ENCODE assay signal across 8 mouse cellular contexts in genomic region chr7:3333542-3333941, GRCm38 (mm10). TPM values are rescaled to one million over a fixed set of nuclear protein-coding genes. Genes with fewer than 3 reads are reported as not detected.
DNase-seq lines count a peak whose midpoint lies in the region; ATAC-seq and TF ChIP-seq lines count a peak whose summit lies in the region.
"Had no signal": no experiment of that assay in that cellular context is flagged by ENCODE, and none has a peak within 500 bp of the region (broad histone marks: within the 10 kb centered on the region; RNA-seq: fewer than 3 reads in every experiment).

No protein-coding gene starts in this region.

- peaks cover 36% of the 10 kb centered on the region for H3K4me1 ChIP-seq in testis, adult 2 months (ENCODE audit: control insufficient read depth, insufficient read depth, low read length)
- H3K4me1 ChIP-seq in embryonic facial prominence, embryonic 15.5 days: peaks cover 30% of the 10 kb centered on the region
- peaks cover 21% of the 10 kb centered on the region for H3K4me1 ChIP-seq in limb, embryonic 12.5 days (replicated peaks)

- no peak for TF ChIP-seq CTCF in testis, adult 2 months (IDR thresholded peaks at IDR 0.05; ENCODE audit: control insufficient read depth, insufficient read depth, insufficient replicate concordance, low read depth, low read length)

- TF ChIP-seq POLR2A in testis, adult 2 months (IDR thresholded peaks at IDR 0.05; ENCODE audit: control insufficient read depth, low read depth, low read length): no peak

- H3K9me3 ChIP-seq in embryonic facial prominence, embryonic 15.5 days (replicated peaks): no peaks in the 10 kb centered on the region
- no peaks in the 10 kb centered on the region for H3K9me3 ChIP-seq in limb, embryonic 12.5 days

- no peaks in the 10 kb centered on the region for H3K36me3 ChIP-seq in testis, adult 2 months (ENCODE audit: control insufficient read depth, insufficient read depth, low read length)
- H3K36me3 ChIP-seq in embryonic facial prominence, embryonic 15.5 days: no peaks in the 10 kb centered on the region
- H3K36me3 ChIP-seq in limb, embryonic 12.5 days: peaks cover 17% of the 10 kb centered on the region

- peaks cover 5% of the 10 kb centered on the region for H3K27me3 ChIP-seq in testis, adult 2 months (ENCODE audit: control insufficient read depth, insufficient read depth, low read length)
- H3K27me3 ChIP-seq in embryonic facial prominence, embryonic 15.5 days: no peaks in the 10 kb centered on the region; the same call in 1 of the 2 replicates
- peaks cover 12% of the 10 kb centered on the region for H3K27me3 ChIP-seq in limb, embryonic 12.5 days

- peak overlapping the region; percentile 59 for H3K4me2 ChIP-seq in embryonic facial prominence, embryonic 15.5 days (replicated peaks)
- peak overlapping the region; percentile 77 for H3K4me2 ChIP-seq in limb, embryonic 12.5 days

- H3K4me3 ChIP-seq in testis, adult 2 months (ENCODE audit: control insufficient read depth, low read depth, low read length): peak overlapping the region; percentile 64
- peak overlapping the region; percentile 62 for H3K4me3 ChIP-seq in embryonic facial prominence, embryonic 15.5 days (replicated peaks)
- H3K4me3 ChIP-seq in limb, embryonic 12.5 days (replicated peaks): peak overlapping the region; percentile 75

- ATAC-seq in embryonic facial prominence, embryonic 15.5 days (ENCODE audit: insufficient number of reproducible peaks, low FRiP score, low TSS enrichment, low read depth): no peak
- ATAC-seq in limb, embryonic 12.5 days (ENCODE audit: insufficient number of reproducible peaks, insufficient read depth, low FRiP score, low TSS enrichment, low read depth): no peak
- no peak for ATAC-seq in inflammation-experienced regulatory T-cells, adult 6 months

- DNase-seq in testis, postnatal 14 days (ENCODE audit: low spot score): no peak
- DNase-seq in spleen, adult 18-20 months: no peak
- DNase-seq in kidney, postnatal 14 days: no peak
- DNase-seq: adrenal gland, postnatal 25 days had no signal

- WGBS in embryonic facial prominence, embryonic 15.5 days: 13% methylated on average over 5 of the region's 5 CpGs
- 12% methylated on average over 5 of the region's 5 CpGs for WGBS in limb, embryonic 12.5 days

- peak overlapping the region; percentile 44; the same call in 1 of the 2 replicates for H3K9ac ChIP-seq in embryonic facial prominence, embryonic 15.5 days
- peak overlapping the region; percentile 80 for H3K9ac ChIP-seq in limb, embryonic 12.5 days (replicated peaks)

- no peak overlapping the region for H3K27ac ChIP-seq in testis, adult 2 months (ENCODE audit: control insufficient read depth, insufficient read depth, low read depth, low read length)
- H3K27ac ChIP-seq in embryonic facial prominence, embryonic 15.5 days (replicated peaks): peak overlapping the region; percentile 90
- peak overlapping the region; percentile 89; the same call in 1 of the 2 replicates for H3K27ac ChIP-seq in limb, embryonic 12.5 days

RNA-seq across cellular contexts. Expression of gene Cacng7, which starts 0.8 kb away (rescaled TPM):
- polyA plus RNA-seq in testis, adult 2 months (2012; rRNA removed): 1.9 and 2.1 TPM in 2 replicates
- polyA plus RNA-seq in embryonic facial prominence, embryonic 15.5 days (2015; fragmentation: Nextera tagmentation; extraction: Ambion mirVana): 2.0 and 3.1 TPM in 2 replicates
- 3.0 and 3.1 TPM in 2 replicates for polyA plus RNA-seq in limb, embryonic 12.5 days (2016; fragmentation: Nextera tagmentation; extraction: Ambion mirVana)
- polyA plus RNA-seq in inflammation-experienced regulatory T-cells, adult 6 months (2017; shearing (Covaris generic)): not detected

RNA-seq across cellular contexts. Expression of gene Prkcg, which starts 44.6 kb away (rescaled TPM):
- 0.68 and 1.1 TPM in 2 replicates for polyA plus RNA-seq in testis, adult 2 months (2012; rRNA removed)
- 0.13 and 0.28 TPM in 2 replicates for polyA plus RNA-seq in embryonic facial prominence, embryonic 15.5 days (2015; fragmentation: Nextera tagmentation; extraction: Ambion mirVana)
- 3.8 TPM in 1 of 2 replicates, not detected in the other for polyA plus RNA-seq in limb, embryonic 12.5 days (2016; fragmentation: Nextera tagmentation; extraction: Ambion mirVana)
- under 1 TPM in 1 of 3 experiments, not detected in 2; 0.82 TPM for polyA plus RNA-seq in inflammation-experienced regulatory T-cells, adult 6 months (2017; shearing (Covaris generic))

RNA-seq across cellular contexts. Expression of gene Myadm, which starts 44.7 kb away (rescaled TPM):
- polyA plus RNA-seq in testis, adult 2 months (2012; rRNA removed): 20.4 and 21.6 TPM in 2 replicates
- 105 and 107 TPM in 2 replicates for polyA plus RNA-seq in embryonic facial prominence, embryonic 15.5 days (2015; fragmentation: Nextera tagmentation; extraction: Ambion mirVana)
- 24.9 and 29.3 TPM in 2 replicates for polyA plus RNA-seq in limb, embryonic 12.5 days (2016; fragmentation: Nextera tagmentation; extraction: Ambion mirVana)
- 10 to 100 TPM in 1 of 3 experiments, 1 to 10 TPM in 2; 1.5 to 23.0 (median 4.8) TPM for polyA plus RNA-seq in inflammation-experienced regulatory T-cells, adult 6 months (2017; shearing (Covaris generic))

RNA-seq across cellular contexts. Expression of gene Cacng8, which starts 56.9 kb away (rescaled TPM):
- polyA plus RNA-seq in testis, adult 2 months (2012; rRNA removed): 10.9 and 13.1 TPM in 2 replicates
- 2.2 and 3.0 TPM in 2 replicates for polyA plus RNA-seq in embryonic facial prominence, embryonic 15.5 days (2015; fragmentation: Nextera tagmentation; extraction: Ambion mirVana)
- polyA plus RNA-seq in limb, embryonic 12.5 days (2016; fragmentation: Nextera tagmentation; extraction: Ambion mirVana): 6.2 and 6.3 TPM in 2 replicates
- not detected for polyA plus RNA-seq in inflammation-experienced regulatory T-cells, adult 6 months (2017; shearing (Covaris generic))
